Mouse (Mus musculus): ENCODE results near the gene Olfr221.

Gene Olfr221

GRCm38 (mm10) chr14:52003981-52004495, 38.2 kb downstream of the Olfr221 start:
- DNase-seq (ENCODE audit: low spot score): peak; percentile 85

DNA sequence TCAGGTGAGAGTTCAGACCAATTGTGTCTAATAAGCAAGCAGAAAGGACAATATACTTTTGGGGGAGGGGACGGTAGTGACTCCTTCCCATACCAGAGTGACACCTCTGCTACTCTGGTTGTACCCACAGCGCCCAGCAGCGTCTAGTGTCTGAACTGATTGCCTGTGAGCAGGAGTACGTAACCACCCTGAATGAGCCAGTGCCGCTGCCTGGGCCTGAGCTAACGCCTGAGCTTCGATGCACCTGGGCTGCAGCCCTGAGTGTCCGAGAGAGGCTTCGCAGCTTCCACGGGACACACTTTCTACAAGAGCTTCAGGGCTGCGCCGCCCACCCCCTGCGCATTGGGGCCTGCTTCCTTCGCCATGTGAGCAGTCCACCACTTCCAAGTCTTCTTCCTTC, 44.8 kb downstream of the Olfr221 start:
- DNase-seq (ENCODE audit: low spot score): no peak

DNA sequence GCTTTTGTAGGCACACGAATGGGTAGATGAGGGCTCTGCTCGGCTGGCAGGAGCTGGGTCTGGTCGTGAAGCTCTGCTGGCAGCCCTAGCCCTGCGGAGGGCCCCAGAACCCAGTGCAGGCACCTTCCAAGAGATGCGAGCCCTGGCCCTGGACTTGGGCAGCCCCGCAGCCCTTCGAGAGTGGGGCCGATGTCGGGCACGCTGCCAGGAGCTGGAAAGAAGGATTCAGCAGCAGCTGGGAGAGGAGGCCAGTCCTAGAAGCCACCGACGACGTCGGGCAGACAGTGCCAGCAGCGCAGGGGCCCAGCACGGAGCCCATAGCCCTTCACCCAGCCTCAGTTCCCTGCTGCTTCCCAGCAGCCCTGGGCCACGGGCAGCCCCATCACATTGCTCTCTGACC, 45.4 kb downstream of the Olfr221 start:
- no peak for DNase-seq (ENCODE audit: low spot score)

- peak; percentile 45 for DNase-seq (ENCODE audit: low spot score)
These were observed 45.9 kb downstream of the Olfr221 start for GRCm38 (mm10) chr14:51996231-51996841.

DNA sequence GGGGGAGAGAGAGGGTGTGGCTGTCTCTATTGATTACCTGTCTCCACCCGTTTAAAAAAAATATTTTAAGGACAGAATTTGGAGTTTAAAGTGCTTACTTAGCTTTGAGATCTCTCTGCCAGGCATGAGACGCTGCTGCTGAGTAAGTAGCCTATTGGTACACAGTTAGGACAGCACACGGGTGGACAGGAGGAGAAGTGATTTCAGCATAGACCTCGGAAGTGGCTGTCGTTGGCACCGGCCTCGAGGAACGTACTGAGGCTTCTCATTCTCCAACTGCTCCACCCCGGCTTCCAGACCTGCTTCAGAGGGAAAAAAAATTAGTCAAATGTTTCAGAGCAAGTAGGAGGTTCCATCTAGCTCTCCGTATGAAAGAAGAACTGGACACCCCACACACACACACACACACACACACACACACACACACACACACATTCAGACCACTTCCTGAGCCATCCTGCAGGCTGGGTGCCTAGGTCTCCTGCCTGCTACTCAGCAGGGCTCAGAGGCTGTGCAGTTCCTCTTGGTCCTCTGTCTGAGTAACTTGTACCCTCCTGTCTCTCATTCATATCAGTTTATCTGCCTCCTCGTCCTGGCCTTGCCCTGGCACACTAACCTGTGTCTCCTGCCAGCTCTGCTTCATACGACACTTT, 46.9 kb downstream of the Olfr221 start:
- DNase-seq (ENCODE audit: low spot score): no peak

DNA sequence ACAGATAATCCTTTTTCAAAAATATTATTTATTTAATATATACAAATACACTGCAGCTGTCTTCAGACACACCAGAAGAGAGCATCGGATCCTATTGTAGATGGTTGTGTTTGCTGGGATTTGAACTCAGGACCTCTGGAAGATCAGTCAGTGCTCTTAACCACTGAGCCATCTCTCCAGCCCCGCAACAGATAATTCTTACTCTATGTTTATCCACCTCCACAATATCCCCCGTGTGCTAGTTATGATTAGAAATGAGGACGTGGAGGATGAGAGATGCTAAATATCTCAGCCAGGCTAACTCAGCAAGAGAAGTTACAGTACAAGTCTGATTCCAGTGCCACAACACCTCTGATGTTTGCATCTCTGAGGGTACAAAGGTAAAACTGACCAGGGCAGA, 47.8 kb downstream of the Olfr221 start:
- no peak for DNase-seq (ENCODE audit: low spot score)

DNA sequence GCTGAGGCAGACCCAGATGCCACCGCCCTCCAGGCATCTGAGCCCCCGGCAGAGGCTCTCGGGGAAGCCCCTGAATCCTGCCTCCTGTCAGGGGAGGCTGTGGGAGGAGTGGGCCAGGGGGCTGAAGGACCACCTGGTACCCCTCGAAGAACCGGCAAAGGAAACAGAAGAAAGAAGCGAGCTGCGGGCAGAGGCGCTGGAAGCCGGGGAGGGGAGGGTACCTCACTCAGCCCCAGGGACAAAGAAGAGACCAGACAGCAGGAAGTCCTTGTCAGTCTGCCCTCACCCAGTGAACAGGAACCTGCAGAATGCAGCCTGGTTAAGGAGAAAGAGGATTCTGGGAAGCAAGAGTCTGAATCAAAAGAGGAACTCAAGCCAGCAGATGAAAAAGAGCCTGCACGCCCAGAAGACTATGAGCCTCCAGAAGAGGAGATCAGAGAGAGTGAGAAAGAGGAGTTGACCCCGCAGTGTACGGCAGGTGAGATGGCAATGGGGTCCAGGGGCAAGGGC, 52.7 kb downstream of the Olfr221 start:
- DNase-seq (ENCODE audit: low spot score): no peak

GRCm38 (mm10) chr14:51988731-51989130, 53.5 kb downstream of the Olfr221 start:
- no peak for DNase-seq (ENCODE audit: low spot score)

GRCm38 (mm10) chr14:51987177-51987576, 55.1 kb downstream of the Olfr221 start:
- no peak for DNase-seq (ENCODE audit: low spot score)

- no peak for DNase-seq (ENCODE audit: low spot score)
These were observed 56.1 kb downstream of the Olfr221 start for GRCm38 (mm10) chr14:51986153-51986505.

DNA sequence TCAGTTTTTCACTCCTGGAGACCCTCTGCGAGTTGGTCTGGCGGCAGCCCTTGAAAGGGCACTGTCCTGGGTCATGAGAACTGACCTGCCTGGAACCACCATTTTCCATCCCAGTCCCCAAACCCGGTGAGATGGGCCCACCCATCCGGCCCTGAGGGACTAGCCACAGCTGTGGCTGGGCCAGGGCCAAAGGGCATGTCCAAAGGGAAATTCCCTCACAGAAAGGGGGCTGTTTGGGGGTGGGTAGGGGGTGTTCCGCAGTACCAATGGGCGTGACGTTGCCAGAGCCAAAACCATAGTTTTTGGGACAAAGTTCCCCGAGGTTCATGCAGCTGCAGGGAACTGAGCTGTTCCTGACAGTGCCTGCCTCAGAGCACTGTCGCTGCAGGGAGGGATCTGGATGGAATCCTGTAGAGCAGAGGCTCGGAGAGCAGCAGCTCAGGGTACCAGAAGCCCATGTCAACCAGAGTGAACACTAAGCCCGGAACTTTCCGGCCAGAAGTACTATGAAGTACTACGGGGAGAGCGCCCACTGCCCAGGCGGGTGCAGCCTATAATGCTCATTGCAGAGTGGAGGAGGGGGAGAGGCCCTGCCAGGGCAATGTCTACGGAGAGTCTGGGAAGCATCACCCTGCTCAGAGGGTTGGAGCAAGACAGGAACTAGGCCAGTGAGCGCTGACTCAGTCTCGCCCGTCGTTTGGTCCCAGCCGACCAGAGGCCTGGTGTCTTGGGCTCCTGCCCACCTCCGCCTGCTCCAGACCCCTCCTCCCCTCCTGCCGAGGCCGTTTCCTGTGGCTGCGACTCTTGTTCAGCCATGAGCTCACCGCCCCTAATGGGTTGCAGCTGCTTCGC, 56.7 kb downstream of the Olfr221 start:
- DNase-seq (ENCODE audit: low spot score): peak; percentile 87

DNA sequence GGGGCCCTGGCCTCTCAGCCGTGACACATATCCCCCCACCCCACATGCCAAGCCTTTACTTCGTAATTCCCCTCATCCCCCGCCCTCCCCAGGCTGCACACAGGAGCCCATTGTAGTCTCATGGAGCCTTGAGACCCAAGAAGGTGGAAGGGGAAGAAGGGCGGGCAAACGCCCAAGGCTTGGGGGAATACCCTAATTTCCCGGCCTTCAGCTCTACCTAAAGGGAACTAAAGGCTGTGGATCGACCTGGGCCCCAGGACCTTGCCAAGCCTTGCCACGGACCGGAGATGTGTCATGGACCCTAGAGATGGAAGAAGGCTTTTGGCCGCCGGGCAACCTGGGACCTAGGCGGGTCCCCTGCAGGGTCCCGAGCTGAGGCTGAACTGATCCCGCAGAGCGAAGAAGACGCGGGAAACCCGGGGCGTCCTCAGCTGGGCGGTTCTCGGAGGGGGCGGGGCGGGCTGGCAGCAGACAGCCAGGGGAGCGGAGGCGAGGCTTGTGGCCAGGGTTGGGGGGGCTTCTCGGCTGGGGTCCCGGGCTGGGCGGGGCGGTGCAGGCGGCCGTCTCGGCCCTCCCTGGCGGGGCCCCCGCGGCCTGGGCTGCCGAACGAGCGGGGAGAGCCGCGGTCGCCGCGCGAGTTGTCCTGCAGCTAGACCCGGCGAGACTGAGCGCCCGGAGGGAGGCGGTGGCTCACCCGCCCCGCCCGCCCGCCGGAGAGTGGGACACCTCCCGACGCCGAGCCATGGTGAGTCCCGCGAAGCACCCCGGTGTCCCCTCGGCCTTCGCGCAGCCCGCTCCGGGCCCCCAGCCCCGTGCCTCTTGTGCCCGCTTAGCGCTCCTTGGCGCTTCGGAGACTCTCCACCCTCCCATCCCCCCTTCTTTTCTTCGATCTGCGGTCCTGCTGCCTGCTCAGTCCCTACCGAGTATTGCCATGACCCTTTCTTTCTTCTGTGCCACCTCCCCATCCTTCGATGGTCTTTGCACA, 57.7 kb downstream of the Olfr221 start, which contains the start of gene Arhgef40:
Gene Arhgef40, plus strand, starts transcription at position 473 of the 985 bp plus-strand sequence.
- DNase-seq (ENCODE audit: low spot score): peak; percentile 86
